Mouse (Mus musculus) CH12.LX (cell line): Measurements from ENCODE around the gene Prkaa1. TPM values are rescaled to one million over a fixed set of nuclear protein-coding genes. Genes with fewer than 3 reads are reported as not detected.

Experiments
- DNase-seq: peaks from one replicate; pipeline ENCODE4 v3.0.0-alpha.2; 2013; ENCODE audit errors: extremely low read depth
- H3K27ac ChIP-seq: 2 replicates; pipeline ENCODE4 v1.5.1; 2012; ENCODE audit warnings: low read depth, mild to moderate bottlenecking, control low read depth, moderate library complexity; ENCODE audit not compliant: insufficient read depth
- H3K27me3 ChIP-seq: replicated peaks from 2 replicates; pipeline ENCODE3; 2012; ENCODE audit warnings: inconsistent platforms
- H3K36me3 ChIP-seq, 2 experiments: replicated peaks in 1 of 2; 2 replicates each; pipeline versions ENCODE3 to v1.6.1; 2012; ENCODE audit warnings: inconsistent platforms in 1 of 2, low read length in 1 of 2, mild to moderate bottlenecking in 1 of 2, mixed read lengths in 1 of 2, moderate library complexity in 1 of 2; ENCODE audit not compliant: control insufficient read depth in 1 of 2, insufficient read depth in 1 of 2
- H3K4me1 ChIP-seq, 2 experiments: 2 replicates each; pipeline ENCODE4 v1.6.1; 2012; ENCODE audit warnings: inconsistent platforms in 1 of 2, moderate library complexity in 1 of 2; ENCODE audit not compliant: insufficient read depth in 2 of 2, control insufficient read depth in 1 of 2
- H3K4me2 ChIP-seq: 2 replicates; pipeline ENCODE4 v1.6.1; 2012; ENCODE audit warnings: low read depth, mild to moderate bottlenecking, control low read depth; ENCODE audit not compliant: poor library complexity, insufficient read depth, severe bottlenecking
- H3K4me3 ChIP-seq, 3 experiments: fragments of 150-350 bp in 1 of 3; sonication (generic) in 1 of 3; replicated peaks in 1 of 3; 2 replicates each; pipeline versions ENCODE3 to v1.5.1; 2011 to 2012; ENCODE audit warnings: low read depth in 2 of 3, low read length in 2 of 3, mild to moderate bottlenecking in 2 of 3, moderate library complexity in 2 of 3, control low read depth in 1 of 3, improper control_type of control experiment in 1 of 3, inconsistent platforms in 1 of 3, mixed read lengths in 1 of 3; ENCODE audit not compliant: poor library complexity in 1 of 3
- H3K79me2 ChIP-seq: replicated peaks from 2 replicates; pipeline ENCODE4 v1.6.1; 2012; ENCODE audit warnings: mild to moderate bottlenecking, moderate library complexity; ENCODE audit not compliant: control insufficient read depth, poor library complexity, insufficient read depth, severe bottlenecking; ENCODE audit errors: extremely low read depth
- H3K9ac ChIP-seq: 2 replicates; pipeline ENCODE4 v1.6.1; 2012; ENCODE audit warnings: low read depth, mild to moderate bottlenecking, control low read depth, moderate library complexity; ENCODE audit not compliant: insufficient read depth
- H3K9me3 ChIP-seq: replicated peaks from 2 replicates; pipeline ENCODE3; 2012; ENCODE audit warnings: low read length, inconsistent platforms, mixed read lengths
- CHD1 ChIP-seq: IDR thresholded peaks from 2 replicates; pipeline ENCODE4 v1.6.1; 2012; ENCODE audit warnings: low read depth, low read length, improper control_type of control experiment, inconsistent platforms
- CTCF ChIP-seq, 2 experiments: IDR thresholded peaks in 1 of 2; conservative IDR thresholded peaks in 1 of 2; 2 replicates each; pipeline ENCODE4 v1.5.1; 2011 to 2012; ENCODE audit warnings: low read depth in 2 of 2, low read length in 2 of 2, improper control_type of control experiment in 1 of 2, inconsistent platforms in 1 of 2, mild to moderate bottlenecking in 1 of 2, moderate library complexity in 1 of 2
- ELF1 ChIP-seq: IDR thresholded peaks from 2 replicates; pipeline ENCODE4 v1.6.1; 2014; ENCODE audit warnings: low read depth, mild to moderate bottlenecking, inconsistent platforms, low read length, improper control_type of control experiment
- EP300 ChIP-seq: IDR thresholded peaks from 2 replicates; pipeline ENCODE4 v1.6.1; 2011; ENCODE audit warnings: low read length, improper control_type of control experiment
- ETS1 ChIP-seq: conservative IDR thresholded peaks from 2 replicates; pipeline ENCODE4 v1.6.1; 2012; ENCODE audit warnings: low read depth, mild to moderate bottlenecking, inconsistent platforms, low read length, improper control_type of control experiment, moderate library complexity
- HCFC1 ChIP-seq: IDR thresholded peaks from 2 replicates; pipeline ENCODE4 v1.6.1; 2012; ENCODE audit warnings: low read depth, mild to moderate bottlenecking, inconsistent platforms, low read length, improper control_type of control experiment
- IRF4 ChIP-seq: IDR thresholded peaks from 2 replicates; pipeline ENCODE4 v1.6.1; 2014; ENCODE audit warnings: low read depth, mild to moderate bottlenecking, inconsistent platforms, low read length, improper control_type of control experiment
- JUN ChIP-seq: IDR thresholded peaks from 2 replicates; pipeline ENCODE4 v1.6.1; 2011; ENCODE audit warnings: low read depth, mild to moderate bottlenecking, low read length, improper control_type of control experiment, moderate library complexity; ENCODE audit not compliant: insufficient read depth
- KAT2A ChIP-seq: IDR thresholded peaks from 2 replicates; pipeline ENCODE4 v1.6.1; 2012; ENCODE audit warnings: low read length, improper control_type of control experiment, inconsistent platforms; ENCODE audit not compliant: insufficient replicate concordance
- MAFK ChIP-seq: IDR thresholded peaks from 2 replicates; pipeline ENCODE4 v1.6.1; 2011; ENCODE audit warnings: low read length, improper control_type of control experiment; ENCODE audit not compliant: insufficient replicate concordance
- MAX ChIP-seq: IDR thresholded peaks from 2 replicates; pipeline ENCODE4 v1.6.1; 2011; ENCODE audit warnings: low read length, improper control_type of control experiment
- MEF2A ChIP-seq: IDR thresholded peaks from 2 replicates; pipeline ENCODE4 v1.6.1; 2014; ENCODE audit warnings: low read depth, mild to moderate bottlenecking, inconsistent platforms, low read length, improper control_type of control experiment, borderline replicate concordance
- MXI1 ChIP-seq: IDR thresholded peaks from 2 replicates; pipeline ENCODE4 v1.6.1; 2011; ENCODE audit warnings: mild to moderate bottlenecking, low read depth, low read length, improper control_type of control experiment
- NELFE ChIP-seq: IDR thresholded peaks from 2 replicates; pipeline ENCODE4 v1.6.1; 2011; ENCODE audit warnings: low read depth, low read length, improper control_type of control experiment
- PAX5 ChIP-seq: IDR thresholded peaks from 2 replicates; pipeline ENCODE4 v1.6.1; 2012; ENCODE audit warnings: low read length, inconsistent platforms, mixed read lengths
- POLR2A ChIP-seq: IDR thresholded peaks from 2 replicates; pipeline ENCODE4 v1.6.1; 2011; ENCODE audit warnings: low read depth, mild to moderate bottlenecking, improper control_type of control experiment, low read length
- POLR2AphosphoS2 ChIP-seq: IDR thresholded peaks from 2 replicates; pipeline ENCODE4 v1.6.1; 2011; ENCODE audit warnings: low read depth, low read length, improper control_type of control experiment
- RAD21 ChIP-seq: IDR thresholded peaks from 2 replicates; pipeline ENCODE4 v1.6.1; 2011; ENCODE audit warnings: low read depth, mild to moderate bottlenecking, low read length, improper control_type of control experiment, moderate library complexity
- RCOR1 ChIP-seq: conservative IDR thresholded peaks from 2 replicates; pipeline ENCODE4 v1.6.1; 2012; ENCODE audit warnings: low read depth, mild to moderate bottlenecking, inconsistent platforms, low read length, improper control_type of control experiment
- SIN3A ChIP-seq: IDR thresholded peaks from 2 replicates; pipeline ENCODE4 v1.6.1; 2012; ENCODE audit warnings: low read length, improper control_type of control experiment, inconsistent platforms
- SMC3 ChIP-seq: IDR thresholded peaks from 2 replicates; pipeline ENCODE4 v1.6.1; 2011; ENCODE audit warnings: low read depth, low read length, improper control_type of control experiment
- TCF12 ChIP-seq: IDR thresholded peaks from 2 replicates; pipeline ENCODE4 v1.6.1; 2014; ENCODE audit warnings: low read depth, mild to moderate bottlenecking, inconsistent platforms, low read length, improper control_type of control experiment
- UBTF ChIP-seq: IDR thresholded peaks from 2 replicates; pipeline ENCODE4 v1.6.1; 2012; ENCODE audit warnings: low read depth, mild to moderate bottlenecking, inconsistent platforms, low read length, improper control_type of control experiment, moderate library complexity
- USF1 ChIP-seq: IDR thresholded peaks from 2 replicates; pipeline ENCODE4 v1.6.1; 2014; ENCODE audit warnings: low read depth, mild to moderate bottlenecking, inconsistent platforms, low read length, improper control_type of control experiment
- USF2 ChIP-seq: conservative IDR thresholded peaks from 2 replicates; pipeline ENCODE4 v1.6.1; 2011; ENCODE audit warnings: low read depth, low read length, improper control_type of control experiment
- ZKSCAN1 ChIP-seq: IDR thresholded peaks from 2 replicates; pipeline ENCODE4 v1.6.1; 2012; ENCODE audit warnings: low read depth, inconsistent platforms, low read length, improper control_type of control experiment, borderline replicate concordance
- ZMIZ1 ChIP-seq: IDR thresholded peaks from 2 replicates; pipeline ENCODE4 v1.6.1; 2012; ENCODE audit warnings: low read depth, mild to moderate bottlenecking, inconsistent platforms, low read length, improper control_type of control experiment
- dilution Hi-C: fragments of 300-500 bp; cut with MboI; formaldehyde crosslinking; loops from 2 replicates; pipeline ENCODE4 v1.14.3; 2020; ENCODE audit warnings: low sequenced_read_pairs; ENCODE audit not compliant: extremely low pct_unique_long_range_greater_than_20kb, extremely low pct_ligation_motif_present
- in situ Hi-C: fragments of 300-500 bp; cut with MboI; formaldehyde crosslinking; loops from 3 replicates; pipeline ENCODE4 v1.14.3; 2019; ENCODE audit warnings: low sequenced_read_pairs, low pct_ligation_motif_present, low pct_unique_long_range_greater_than_20kb, mixed read lengths
- polyA plus RNA-seq: library from polyadenylated mRNA; unstranded; fragments of >175 nt; gene quantifications from 2 replicates; pipeline ENCODE4 v1.2.1, GENCODE M21; 2012; ENCODE audit warnings: low read depth; ENCODE audit not compliant: insufficient read length
- total RNA-seq, 2 experiments: library from RNA; depleted of rRNA; stranded (reverse); fragments of 300-350 nt in 1 of 2; fragments of >200 nt in 1 of 2; gene quantifications; 2 replicates each; pipeline ENCODE4 v1.2.3; 2012 to 2014

Prkaa1 gene
- total and polyA plus RNA-seq, 3 experiments, result 12.6 to 25.4 (median 21.2) TPM

GRCm38 (mm10) chr15:5154621-5155020, 11.0 kb downstream of the Prkaa1 start:
- Histone ChIP-seq H3K27me3 (no peaks in the 10 kb centered on the region), H3K4me2 (no peak overlapping the region), H3K79me2 (peaks cover 43% of the 10 kb centered on the region), H3K9me3 (no peaks in the 10 kb centered on the region), H3K9ac (no peak overlapping the region), H3K4me1 (peaks cover 3 to 55% of the 10 kb centered on the region in 2 experiments; a peak in 3 of 4 replicates), H3K36me3 (peaks cover 2 to 22% of the 10 kb centered on the region in 2 experiments), H3K27ac (no peak overlapping the region), H3K4me3 (no peak overlapping the region)
- in situ Hi-C loops, result no loop called here
- TF ChIP-seq IRF4, result no peak
- TF ChIP-seq POLR2A, result no peak
- no peak for TF ChIP-seq MEF2A
- TF ChIP-seq UBTF, result no peak
- TF ChIP-seq POLR2AphosphoS2, result no peak
- TF ChIP-seq ETS1, result no peak
- no peak for TF ChIP-seq RCOR1
- no peak for TF ChIP-seq JUN
- no peak for TF ChIP-seq SIN3A
- no peak for TF ChIP-seq RAD21
- no peak for TF ChIP-seq ELF1
- TF ChIP-seq ZKSCAN1, result no peak
- no peak for TF ChIP-seq NELFE
- TF ChIP-seq PAX5, result no peak
- TF ChIP-seq KAT2A, result no peak
- dilution Hi-C loops, result no loop called here
- DNase-seq, result no peak

GRCm38 (mm10) chr15:5155093-5155492, 11.4 kb downstream of the Prkaa1 start:
- no peak overlapping the region for H3K4me3 ChIP-seq
- no peak overlapping the region for H3K27ac ChIP-seq
- H3K9me3 ChIP-seq, result no peaks in the 10 kb centered on the region
- no peak overlapping the region for H3K4me2 ChIP-seq
- H3K9ac ChIP-seq, result no peak overlapping the region
- TF ChIP-seq HCFC1 (no peak), ELF1 (no peak), ZMIZ1 (no peak), USF2 (no peak), JUN (no peak), MAX (no peak), CTCF (conservative IDR thresholded peaks at IDR 0.05 in 1 of 2, IDR thresholded peaks at IDR 0.05 in 1 of 2; ENCODE audit: low read depth in 2 of 2, low read length in 2 of 2) (no peak), POLR2AphosphoS2 (no peak), MXI1 (no peak), KAT2A (no peak), PAX5 (no peak), EP300 (no peak), TCF12 (no peak), USF1 (no peak), ZKSCAN1 (no peak), NELFE (no peak), CHD1 (no peak), MAFK (no peak), SMC3 (no peak)
- TF ChIP-seq, all 38 proteins: peak for 0
- dilution Hi-C loops (no loop called here), in situ Hi-C loops (no loop called here)
- Histone ChIP-seq H3K27me3 (no peaks in the 10 kb centered on the region), H3K4me1 (peaks cover 3 to 57% of the 10 kb centered on the region in 2 experiments; a peak in 3 of 4 replicates), H3K79me2 (peaks cover 43% of the 10 kb centered on the region), H3K36me3 (peaks cover 2 to 26% of the 10 kb centered on the region in 2 experiments)
- DNase-seq, result no peak
